Mouse (Mus musculus): Measurements from ENCODE around the gene Etfbkmt.
"Not testable (repeated sequence)": the region's sequence is repeated elsewhere in the genome, so short reads cannot be mapped to it uniquely, and the experiment has no call there.

The Etfbkmt gene

GRCm38 (mm10) chr6:149139471-149139870 is at the start of gene Etfbkmt:
TSS of gene Etfbkmt (plus strand) at chr6:149139849.
- DNase-seq (ENCODE audit: low read depth, low spot score) = no peak

GRCm38 (mm10) chr6:149092406-149092805 is 47.2 kb upstream of the Etfbkmt start:
- no peak for DNase-seq (ENCODE audit: low read depth, low spot score)

GRCm38 (mm10) chr6:149093465-149093864 is 46.2 kb upstream of the Etfbkmt start:
- peak; percentile 63 for DNase-seq (ENCODE audit: low read depth, low spot score)

GRCm38 (mm10) chr6:149094555-149094954 is 45.1 kb upstream of the Etfbkmt start:
- DNase-seq (ENCODE audit: low read depth, low spot score) = no peak

- no peak for DNase-seq (ENCODE audit: low read depth, low spot score)
Observed at GRCm38 (mm10) chr6:149095389-149095788, 44.3 kb upstream of the Etfbkmt start.

GRCm38 (mm10) chr6:149096233-149096632 is 43.4 kb upstream of the Etfbkmt start:
- no peak for DNase-seq (ENCODE audit: low read depth, low spot score)

GRCm38 (mm10) chr6:149097276-149097675 is 42.4 kb upstream of the Etfbkmt start:
- DNase-seq (ENCODE audit: low read depth, low spot score) = no peak

DNA sequence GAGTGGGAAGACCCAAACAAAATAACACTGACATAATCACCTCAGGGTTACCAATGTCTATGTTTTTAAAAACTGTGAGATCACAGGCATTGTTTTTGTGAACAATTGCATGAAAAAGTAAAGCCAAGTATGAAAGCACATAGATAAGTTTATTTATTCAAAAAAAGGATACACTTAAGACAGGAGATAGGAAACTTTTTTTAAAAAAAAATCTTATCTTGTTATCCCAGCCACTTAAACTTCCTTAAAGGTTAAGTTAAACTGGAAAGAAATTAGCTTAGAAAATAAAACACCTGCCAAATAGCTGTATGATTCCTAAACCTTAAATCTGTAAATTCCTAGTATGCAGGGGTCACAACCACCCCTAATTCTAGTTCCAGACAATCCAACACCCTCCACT is 40.7 kb upstream of the Etfbkmt start:
- no peak for DNase-seq (ENCODE audit: low read depth, low spot score)

- peak; percentile 71 for DNase-seq (ENCODE audit: low read depth, low spot score)
Observed at GRCm38 (mm10) chr6:149100174-149101075, 39.2 kb upstream of the Etfbkmt start.

DNA sequence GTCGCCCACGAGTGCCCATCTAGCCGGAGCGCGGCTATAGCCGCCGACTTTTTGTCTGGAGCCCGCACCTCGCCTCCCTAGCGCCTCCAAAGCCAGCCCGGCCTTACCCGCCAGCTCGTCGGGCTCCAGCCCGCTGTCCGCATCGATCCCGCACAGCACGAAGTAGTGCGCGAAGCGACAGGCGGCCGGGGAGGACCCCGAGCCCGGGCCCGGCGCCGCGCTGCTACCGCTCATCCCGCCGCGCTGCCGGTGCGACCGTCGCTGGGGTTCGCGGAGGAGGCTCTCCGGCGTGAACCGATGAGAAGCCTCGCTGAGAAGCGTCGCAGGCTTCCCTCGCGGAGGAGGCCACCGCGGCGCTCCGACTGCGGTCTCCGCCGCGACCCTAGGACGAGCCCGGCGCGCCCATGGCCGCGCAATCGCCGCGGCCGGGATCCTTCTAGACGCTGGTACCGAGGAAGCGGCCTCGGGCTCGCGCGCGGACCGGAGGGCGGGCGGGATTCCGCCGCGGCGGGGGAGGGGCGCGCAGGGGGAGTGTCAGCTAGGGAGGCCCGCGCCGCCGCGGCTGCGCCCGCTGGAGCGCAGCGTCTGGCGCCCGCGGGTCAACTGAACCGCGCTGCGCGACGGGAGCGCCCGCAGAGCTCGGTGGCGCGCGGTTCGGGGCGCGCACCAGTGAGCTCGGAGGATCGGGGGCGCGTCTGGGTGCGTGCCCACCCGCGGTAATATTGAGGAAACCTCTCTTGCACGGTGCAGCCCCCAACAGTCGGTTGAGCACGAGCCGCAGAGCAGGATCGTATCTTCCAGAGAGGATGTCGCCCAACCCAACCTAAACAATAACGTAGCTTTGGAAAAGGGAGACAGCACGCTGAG is 38.3 kb upstream of the Etfbkmt start, which contains the start of gene Dennd5b:
TSS of gene Dennd5b (minus strand) at position 605 of the 867 bp plus-strand sequence.
- DNase-seq (ENCODE audit: low read depth, low spot score) = peak; percentile 77

DNA sequence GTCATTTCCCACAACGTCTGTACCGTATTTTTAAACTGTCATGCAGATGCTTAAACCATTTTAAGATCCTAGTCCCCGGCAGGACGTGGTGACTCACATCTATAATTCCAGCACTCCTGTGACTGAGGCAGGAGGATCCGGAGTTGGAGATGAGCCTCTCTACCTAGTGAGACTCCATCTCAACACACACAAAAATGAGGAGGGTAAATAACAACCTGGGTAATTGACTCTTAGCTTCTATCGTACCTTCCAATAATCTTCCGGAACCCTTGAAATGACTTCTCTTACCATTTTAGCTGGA is 37.8 kb upstream of the Etfbkmt start:
- no peak for DNase-seq (ENCODE audit: low read depth, low spot score)

DNA sequence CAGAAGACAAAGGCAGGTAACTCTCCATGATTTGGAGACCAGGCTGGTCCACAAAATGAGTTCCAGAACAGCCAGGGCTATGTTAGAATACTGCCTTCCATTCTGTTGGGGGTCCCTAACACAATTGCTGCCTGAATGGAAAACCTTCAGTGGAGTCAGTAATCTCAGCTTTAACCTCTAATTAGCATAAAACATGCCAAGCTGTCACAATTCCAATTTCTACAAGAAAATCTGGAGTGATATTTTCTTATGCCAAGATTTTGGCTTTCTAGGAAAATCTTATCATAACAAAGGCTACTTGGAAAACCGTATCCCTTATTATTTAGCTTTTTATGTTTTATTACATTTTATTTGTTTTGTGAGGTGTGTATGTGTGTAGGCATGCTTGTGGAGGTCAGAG is 36.2 kb upstream of the Etfbkmt start:
- DNase-seq (ENCODE audit: low read depth, low spot score) = no peak

DNA sequence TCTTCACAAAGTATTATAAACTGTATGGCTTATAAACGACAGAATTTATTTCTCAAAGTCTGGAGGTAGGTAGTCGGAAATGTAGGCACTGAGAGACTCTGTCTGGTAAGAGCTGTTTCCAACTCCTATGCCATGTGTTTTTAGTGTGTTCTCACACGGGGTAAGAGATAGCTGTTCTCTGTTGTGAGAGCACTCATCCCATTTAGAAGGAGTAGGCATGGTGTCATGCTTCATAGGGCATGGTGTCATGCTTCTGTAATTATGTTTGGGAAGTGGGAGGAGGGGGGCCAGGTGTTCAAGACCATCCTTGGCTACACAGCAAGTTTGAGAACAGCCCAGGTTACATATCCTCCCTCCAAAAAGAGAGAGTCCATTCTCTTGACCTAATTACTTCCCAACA is 32.0 kb upstream of the Etfbkmt start:
- no peak for DNase-seq (ENCODE audit: low read depth, low spot score)

DNA sequence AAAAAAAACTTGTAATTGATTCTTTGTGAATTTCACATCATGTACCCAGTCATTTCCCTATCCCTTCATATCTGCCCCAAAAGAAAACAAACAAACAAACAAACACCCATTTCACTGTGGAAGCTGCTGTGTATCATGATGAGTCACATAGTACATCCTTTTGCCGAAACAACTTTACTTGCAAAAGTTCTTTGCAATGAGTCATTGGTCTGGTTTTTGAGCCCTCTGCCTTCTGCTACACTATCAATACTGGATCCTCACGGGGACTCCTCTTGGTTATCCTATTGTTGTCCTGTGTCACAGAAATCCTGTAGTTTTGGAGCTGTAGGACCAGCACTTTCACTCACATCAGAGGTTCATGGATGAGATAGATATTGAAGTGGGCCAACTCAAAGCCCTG is 30.7 kb upstream of the Etfbkmt start:
- no peak for DNase-seq (ENCODE audit: low read depth, low spot score)

DNA sequence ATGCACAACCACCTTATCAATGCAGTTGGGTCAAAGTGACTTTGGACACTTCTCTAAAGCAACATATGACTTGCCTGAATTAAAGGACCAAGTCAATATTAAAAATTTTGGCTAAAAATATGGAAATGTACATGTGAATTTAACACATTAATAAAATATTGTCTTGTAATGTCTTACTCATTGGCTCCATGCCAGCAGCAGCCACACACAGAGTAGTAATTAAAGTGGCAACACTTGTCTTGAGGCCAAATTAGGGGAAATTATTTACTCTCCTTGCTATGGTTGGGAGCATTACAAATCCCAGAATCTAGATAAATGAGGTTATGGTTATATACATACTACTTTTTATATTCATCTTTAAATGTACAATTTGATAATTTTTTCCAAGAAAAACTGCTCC is 22.7 kb upstream of the Etfbkmt start:
- DNase-seq (ENCODE audit: low read depth, low spot score) = no peak

DNA sequence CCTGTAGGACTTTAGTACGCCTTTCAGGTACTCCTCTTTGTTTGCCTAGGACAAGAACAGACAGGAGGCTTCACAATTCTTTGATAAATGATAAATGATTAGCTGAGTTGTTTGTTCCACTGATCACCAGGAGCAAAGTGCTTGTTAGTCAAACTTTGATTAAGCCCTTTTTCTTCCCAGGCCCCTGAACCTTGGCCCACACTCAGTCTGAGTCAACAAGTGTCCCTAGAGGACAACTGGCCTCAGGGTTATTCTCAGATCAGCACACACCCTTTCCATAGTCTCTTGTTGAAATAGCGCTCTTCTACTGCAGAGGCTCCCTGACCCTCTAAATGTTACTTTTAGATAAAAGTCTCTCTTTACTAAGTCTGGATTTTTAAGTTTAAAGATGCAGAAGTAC is 20.7 kb upstream of the Etfbkmt start:
- DNase-seq (ENCODE audit: low read depth, low spot score) = no peak

- peak; percentile 76 for DNase-seq (ENCODE audit: low read depth, low spot score)
Observed at GRCm38 (mm10) chr6:149119853-149120252, 19.8 kb upstream of the Etfbkmt start.

- DNase-seq (ENCODE audit: low read depth, low spot score) = no peak
Observed at GRCm38 (mm10) chr6:149123042-149123441, 16.6 kb upstream of the Etfbkmt start.

GRCm38 (mm10) chr6:149126675-149127074 is 13.0 kb upstream of the Etfbkmt start:
- peak; percentile 43 for DNase-seq (ENCODE audit: low read depth, low spot score)

GRCm38 (mm10) chr6:149129870-149130269 is 9.8 kb upstream of the Etfbkmt start, which contains the start of gene Gm10203:
TSS of gene Gm10203 (plus strand) at chr6:149130170.
- DNase-seq (ENCODE audit: low read depth, low spot score) = not testable (repeated sequence)

GRCm38 (mm10) chr6:149131111-149131510 is 8.5 kb upstream of the Etfbkmt start:
- no peak for DNase-seq (ENCODE audit: low read depth, low spot score)

- DNase-seq (ENCODE audit: low read depth, low spot score) = peak; percentile 68
Observed at GRCm38 (mm10) chr6:149132311-149133077, 7.2 kb upstream of the Etfbkmt start.
